Comparison of ENCODE assay signal across 8 mouse cellular contexts in genomic region chr3:70103983-70104827, GRCm38 (mm10).
DNase-seq lines count a peak whose midpoint lies in the region; ATAC-seq and TF ChIP-seq lines count a peak whose summit lies in the region.

No protein-coding gene starts in this region.

- 0 out of 2 replicates have a peak, but pooled peaks cover 5% of the 10 kb centered on the region for H3K27me3 ChIP-seq in forebrain, embryonic 13.5 days

- peak overlapping the region; percentile 62 for H3K4me2 ChIP-seq in forebrain, embryonic 13.5 days

- peak overlapping the region; percentile 60 for H3K9ac ChIP-seq in forebrain, embryonic 13.5 days

- no peaks in the 10 kb centered on the region for H3K4me1 ChIP-seq in forebrain, embryonic 13.5 days
- H3K4me1 ChIP-seq in lung, adult 2 months (ENCODE audit: control insufficient read depth, insufficient read depth, low read length): no peaks in the 10 kb centered on the region

- H3K4me3 ChIP-seq in forebrain, embryonic 13.5 days: peak overlapping the region; percentile 38
- H3K4me3 ChIP-seq in layer of hippocampus, adult 2 months: peak overlapping the region; percentile 54
- peak overlapping the region; percentile 48 for H3K4me3 ChIP-seq in lung, adult 2 months (replicated peaks; ENCODE audit: extremely low read depth, low read depth, low read length)

- peak; percentile 54 for ATAC-seq in forebrain, embryonic 13.5 days

- H3K27ac ChIP-seq in forebrain, embryonic 13.5 days: peak overlapping the region; percentile 64
- H3K27ac ChIP-seq in layer of hippocampus, adult 2 months: peak overlapping the region; percentile 92

- H3K36me3 ChIP-seq in forebrain, embryonic 13.5 days (ENCODE audit: poor library complexity, severe bottlenecking): no peaks in the 10 kb centered on the region

- 9% methylated on average over 21 of the region's 21 CpGs for WGBS in forebrain, embryonic 13.5 days
- WGBS in lung, adult 2 months: 2% methylated on average over 21 of the region's 21 CpGs

- DNase-seq in MEL-GATA-1-ER (ENCODE audit: extremely low read depth, low read depth): peak; percentile 74
- DNase-seq in c-Kit-positive CD71-positive TER-119-negative erythroid progenitor cells, embryonic 14.5 days (ENCODE audit: low read depth): peak; percentile 44
- DNase-seq in heart, postnatal 4 days: peak; percentile 79
- DNase-seq in layer of hippocampus, adult 2 months (ENCODE audit: low spot score in 2 of 2): peak; percentile 83 to 88
- peak; percentile 48 for DNase-seq in lung, adult 2 months
- DNase-seq in ovary, postnatal 14 days (ENCODE audit: low spot score): peak; percentile 81
- DNase-seq in urinary bladder, adult 2 months (ENCODE audit: low spot score): peak; percentile 23

- H3K9me3 ChIP-seq in forebrain, embryonic 13.5 days (replicated peaks): no peaks in the 10 kb centered on the region

- no peak for TF ChIP-seq POLR2A in lung, adult 2 months (IDR thresholded peaks at IDR 0.05; ENCODE audit: borderline replicate concordance, extremely low read depth, low read depth, low read length)

- TF ChIP-seq CTCF in layer of hippocampus, adult 2 months (conservative IDR thresholded peaks at IDR 0.05): peak; percentile 96
- TF ChIP-seq CTCF in lung, adult 2 months (IDR thresholded peaks at IDR 0.05; ENCODE audit: insufficient read depth, low read length): peak; percentile 32

Comparison
In these comparisons a context has a peak if more than half of its experiments do, and no peak if none do; other contexts are left out.
1. Peak in every context shown above with its lines: DNase-seq, ATAC-seq, H3K4me3 ChIP-seq and H3K27ac ChIP-seq.
2. DNase-seq: peak in every context shown above with its lines; median percentile 86 in layer of hippocampus, adult 2 months; 81 in ovary, postnatal 14 days; 79 in heart, postnatal 4 days; 74 in MEL-GATA-1-ER; 48 in lung, adult 2 months; 44 in c-Kit-positive CD71-positive TER-119-negative erythroid progenitor cells, embryonic 14.5 days; 23 in urinary bladder, adult 2 months.